In the genomic region with DNA sequence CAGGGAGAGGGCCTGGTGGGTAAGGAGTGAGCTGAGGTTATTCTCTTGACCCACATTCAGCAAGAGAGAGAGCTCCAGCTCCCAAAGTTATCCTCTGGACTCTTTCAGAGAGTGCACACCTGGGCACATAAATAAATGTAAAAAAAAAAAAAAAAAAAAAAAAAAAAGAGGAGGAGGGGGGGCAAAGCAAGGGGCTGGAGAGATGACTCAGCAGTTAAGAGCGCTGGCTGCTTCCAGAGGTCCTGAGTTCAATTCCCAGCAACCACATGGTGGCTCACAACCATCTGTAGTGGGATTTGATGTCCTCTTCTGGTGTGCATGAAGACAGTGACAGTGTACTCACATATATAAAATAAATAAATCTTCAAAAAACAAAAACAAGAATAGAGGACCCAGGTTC, we compare ENCODE assay signal across 17 mouse cellular contexts. TPM values are rescaled to one million over a fixed set of nuclear protein-coding genes. Genes with fewer than 3 reads are reported as not detected.
"Had no signal": no experiment of that assay in that cellular context is flagged by ENCODE, and none has a peak within 500 bp of the region (broad histone marks: within the 10 kb centered on the region; RNA-seq: fewer than 3 reads in every experiment).

No protein-coding gene starts in this region.

- H3K9ac ChIP-seq: limb, embryonic 12.5 days; limb, embryonic 15.5 days; liver, embryonic 14.5 days; liver, postnatal 0 days; midbrain, embryonic 12.5 days; midbrain, embryonic 15.5 days; neural tube, embryonic 12.5 days; neural tube, embryonic 15.5 days had no signal

- ATAC-seq: liver, postnatal 0 days; midbrain, embryonic 15.5 days had no signal

- H3K27me3 ChIP-seq: limb, embryonic 15.5 days; midbrain, embryonic 15.5 days; neural tube, embryonic 12.5 days; neural tube, embryonic 15.5 days had no signal

- H3K9me3 ChIP-seq: limb, embryonic 12.5 days; limb, embryonic 15.5 days; midbrain, embryonic 12.5 days; midbrain, embryonic 15.5 days; neural tube, embryonic 12.5 days; neural tube, embryonic 15.5 days had no signal

- H3K4me1 ChIP-seq: midbrain, embryonic 12.5 days; midbrain, embryonic 15.5 days; neural tube, embryonic 12.5 days; neural tube, embryonic 15.5 days had no signal

- H3K36me3 ChIP-seq: limb, embryonic 12.5 days; limb, embryonic 15.5 days; midbrain, embryonic 12.5 days; midbrain, embryonic 15.5 days; neural tube, embryonic 12.5 days; neural tube, embryonic 15.5 days had no signal

- H3K4me2 ChIP-seq: limb, embryonic 12.5 days; limb, embryonic 15.5 days; liver, embryonic 11.5 days; midbrain, embryonic 12.5 days; midbrain, embryonic 15.5 days; neural tube, embryonic 12.5 days; neural tube, embryonic 15.5 days had no signal

- H3K27ac ChIP-seq: limb, embryonic 12.5 days; limb, embryonic 15.5 days; liver, embryonic 14.5 days; macrophage; midbrain, embryonic 12.5 days; midbrain, embryonic 15.5 days; neural tube, embryonic 12.5 days; neural tube, embryonic 15.5 days had no signal

- DNase-seq: left cerebral cortex, postnatal 4 days; lung, postnatal 10 days; right cerebral cortex, adult 18-20 months; right cerebral cortex, postnatal 25 days; thymus, adult 2 months; thymus, postnatal 14 days; thymus, postnatal 4 days had no signal

- H3K4me3 ChIP-seq: limb, embryonic 12.5 days; limb, embryonic 15.5 days; midbrain, embryonic 12.5 days; midbrain, embryonic 15.5 days; neural tube, embryonic 12.5 days; neural tube, embryonic 15.5 days had no signal

RNA-seq across cellular contexts. Expression of a gene that starts 7.3 kb away (rescaled TPM):
- polyA plus RNA-seq: limb, embryonic 12.5 days had no signal

RNA-seq across cellular contexts. Expression of a gene that starts 9.2 kb away (rescaled TPM):
- polyA plus RNA-seq: macrophage had no signal
